Mouse (Mus musculus) E14TG2a.4 (cell line): ENCODE results near the gene Fam171b.

ENCODE experiments used
- H3K27me3 ChIP-seq: 2 replicates; pipeline ENCODE4 v1.6.1; 2014; ENCODE audit warnings: low read length, control low read depth; ENCODE audit not compliant: insufficient read depth
- H3K36me3 ChIP-seq: 2 replicates; pipeline ENCODE4 v1.6.1; 2014; ENCODE audit warnings: low read length, control low read depth; ENCODE audit not compliant: insufficient read depth
- H3K4me1 ChIP-seq: replicated peaks from 2 replicates; pipeline ENCODE4 v1.6.1; 2014; ENCODE audit warnings: low read depth, low read length, control low read depth
- H3K4me3 ChIP-seq: replicated peaks from 2 replicates; pipeline ENCODE4 v1.5.1; 2014; ENCODE audit warnings: mild to moderate bottlenecking, low read length
- H3K9me3 ChIP-seq: 2 replicates; pipeline ENCODE4 v1.6.1; 2014; ENCODE audit warnings: low read length, control low read depth
- CTCF ChIP-seq: conservative IDR thresholded peaks from 2 replicates; pipeline ENCODE4 v1.5.1; 2014; ENCODE audit warnings: low read length
- NANOG ChIP-seq: IDR thresholded peaks from 2 replicates; pipeline ENCODE4 v1.6.1; 2014; ENCODE audit warnings: borderline replicate concordance, low read length, mixed read lengths
- POU5F1 ChIP-seq: IDR thresholded peaks from 2 replicates; pipeline ENCODE4 v1.6.1; 2014; ENCODE audit warnings: low read length, borderline replicate concordance

Gene Fam171b

GRCm38 (mm10) chr2:83812483-83813272, at the start of gene Fam171b:
Gene Fam171b, plus strand, starts transcription at chr2:83812636.
- peaks cover 3% of the 10 kb centered on the region for H3K4me1 ChIP-seq
- no peaks in the 10 kb centered on the region for H3K36me3 ChIP-seq
- TF ChIP-seq CTCF = no peak
- no peak for TF ChIP-seq NANOG
- no peak for TF ChIP-seq POU5F1

GRCm38 (mm10) chr2:83766058-83766457, 46.4 kb upstream of the Fam171b start:
- Histone ChIP-seq H3K27me3 (no peaks in the 10 kb centered on the region), H3K36me3 (peaks cover 18% of the 10 kb centered on the region; the same call in 1 of the 2 replicates)
- TF ChIP-seq POU5F1 = no peak
- no peak for TF ChIP-seq CTCF
- TF ChIP-seq NANOG = no peak

More at GRCm38 (mm10) chr2:83812483-83813272, at the start of gene Fam171b:
- peaks cover 35% of the 10 kb centered on the region for H3K27me3 ChIP-seq
- H3K9me3 ChIP-seq = peaks cover 14% of the 10 kb centered on the region
- H3K4me3 ChIP-seq = peak within 1 kb of the TSS; percentile 86

GRCm38 (mm10) chr2:83766878-83767277, 45.6 kb upstream of the Fam171b start:
- TF ChIP-seq POU5F1 = no peak
- no peak for TF ChIP-seq CTCF
- no peak for TF ChIP-seq NANOG
- Histone ChIP-seq H3K4me3 (no peak overlapping the region), H3K36me3 (peaks cover 20% of the 10 kb centered on the region; the same call in 1 of the 2 replicates), H3K4me1 (peaks cover 10% of the 10 kb centered on the region), H3K9me3 (no peaks in the 10 kb centered on the region), H3K27me3 (no peaks in the 10 kb centered on the region)

More at GRCm38 (mm10) chr2:83766058-83766457, 46.4 kb upstream of the Fam171b start:
- peaks cover 10% of the 10 kb centered on the region for H3K4me1 ChIP-seq
- no peak overlapping the region for H3K4me3 ChIP-seq
- no peaks in the 10 kb centered on the region for H3K9me3 ChIP-seq

DNA sequence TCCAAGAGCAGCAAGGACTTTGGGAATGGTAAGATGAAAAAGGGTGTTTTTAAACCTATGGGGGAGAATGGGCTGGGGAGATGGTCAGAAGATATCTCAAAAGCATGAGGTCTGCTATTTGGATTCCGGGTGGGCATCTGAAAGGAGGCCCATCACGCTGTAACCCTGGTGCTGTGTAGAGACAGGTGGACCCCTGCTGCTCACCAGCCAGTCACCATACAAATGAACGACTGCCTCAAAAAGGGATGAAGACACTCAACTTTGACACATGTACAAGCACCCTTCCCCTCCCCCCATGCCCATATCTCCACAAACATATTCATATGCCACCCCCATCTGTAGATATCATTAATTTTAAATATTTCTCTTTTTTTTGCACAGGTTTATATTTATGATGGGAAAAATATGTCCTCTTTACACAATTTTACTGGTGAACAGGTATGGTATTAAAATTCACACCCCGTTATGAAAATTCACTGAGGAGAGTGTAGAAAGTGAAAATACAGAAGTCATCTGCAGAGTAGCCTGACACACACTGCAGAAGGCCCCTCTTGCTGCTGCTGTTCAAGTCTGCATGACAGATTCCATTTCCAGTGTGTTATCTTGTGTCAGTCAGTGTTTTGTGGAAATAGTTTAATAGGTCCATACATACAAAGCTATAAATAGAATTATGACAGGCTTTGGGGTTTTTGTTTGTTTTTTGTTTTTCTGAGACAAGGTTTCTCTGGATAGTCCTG, 44.0 kb upstream of the Fam171b start:
- TF ChIP-seq POU5F1 (no peak), CTCF (no peak), NANOG (no peak)
- H3K9me3 ChIP-seq = no peaks in the 10 kb centered on the region
- H3K36me3 ChIP-seq = peaks cover 30% of the 10 kb centered on the region
- no peak overlapping the region for H3K4me3 ChIP-seq
- H3K4me1 ChIP-seq = peaks cover 10% of the 10 kb centered on the region
- no peaks in the 10 kb centered on the region for H3K27me3 ChIP-seq

- Histone ChIP-seq H3K4me1 (0 out of 2 replicates have a peak, but pooled peaks cover 2% of the 10 kb centered on the region), H3K27me3 (no peaks in the 10 kb centered on the region), H3K4me3 (no peak overlapping the region), H3K36me3 (peaks cover 32% of the 10 kb centered on the region), H3K9me3 (no peaks in the 10 kb centered on the region)
- no peak for TF ChIP-seq NANOG
- peak; percentile 55 for TF ChIP-seq CTCF
- TF ChIP-seq POU5F1 = no peak
These were observed 41.2 kb upstream of the Fam171b start for GRCm38 (mm10) chr2:83771155-83771812.

GRCm38 (mm10) chr2:83791330-83792073, 20.9 kb upstream of the Fam171b start:
- Histone ChIP-seq H3K27me3 (no peaks in the 10 kb centered on the region), H3K36me3 (peaks cover 49% of the 10 kb centered on the region), H3K4me3 (no peak overlapping the region), H3K4me1 (no peaks in the 10 kb centered on the region; the same call in 1 of the 2 replicates), H3K9me3 (no peaks in the 10 kb centered on the region)
- no peak for TF ChIP-seq NANOG
- TF ChIP-seq POU5F1 = no peak
- TF ChIP-seq CTCF = no peak

DNA sequence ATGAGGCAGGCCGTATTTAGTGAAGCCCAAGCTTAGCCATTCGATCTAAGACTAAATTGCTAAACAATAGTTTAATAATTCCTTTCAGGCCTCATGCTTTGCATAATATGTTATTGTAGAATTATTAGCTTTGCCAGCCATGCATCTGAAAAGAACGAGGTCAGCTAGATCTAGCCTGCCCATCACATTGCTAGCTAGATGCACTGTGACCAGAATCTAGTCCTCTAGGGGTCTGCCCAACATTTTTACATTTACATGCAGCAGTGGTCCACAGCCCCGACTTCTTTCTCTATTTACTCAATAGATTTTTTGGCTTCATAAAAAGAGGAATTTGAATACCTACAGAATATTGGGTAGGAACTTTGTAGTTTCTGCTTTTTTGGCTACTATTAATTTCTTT, 20.3 kb upstream of the Fam171b start:
- H3K27me3 ChIP-seq = no peaks in the 10 kb centered on the region
- TF ChIP-seq CTCF (no peak), POU5F1 (no peak), NANOG (no peak)
- no peaks in the 10 kb centered on the region for H3K9me3 ChIP-seq
- H3K4me1 ChIP-seq = no peaks in the 10 kb centered on the region; the same call in 1 of the 2 replicates
- peaks cover 55% of the 10 kb centered on the region for H3K36me3 ChIP-seq
- H3K4me3 ChIP-seq = no peak overlapping the region

- TF ChIP-seq NANOG (no peak), POU5F1 (no peak), CTCF (no peak)
- Histone ChIP-seq H3K9me3 (no peaks in the 10 kb centered on the region), H3K36me3 (peaks cover 74% of the 10 kb centered on the region)
These were observed 16.7 kb upstream of the Fam171b start for GRCm38 (mm10) chr2:83795766-83796165.

More at GRCm38 (mm10) chr2:83795766-83796165, 16.7 kb upstream of the Fam171b start:
- no peaks in the 10 kb centered on the region for H3K27me3 ChIP-seq
- H3K4me1 ChIP-seq = no peaks in the 10 kb centered on the region; the same call in 1 of the 2 replicates
- H3K4me3 ChIP-seq = no peak overlapping the region
